Mouse (Mus musculus) lung, adult 2 months (tissue): ENCODE measurements around the gene Prdm16. TPM values are rescaled to one million over a fixed set of nuclear protein-coding genes. Genes with fewer than 3 reads are reported as not detected.
A peak's percentile ranks its signal among the peaks of the same experiment; 100 is the strongest.

ENCODE experiments used
- DNase-seq: peaks from one replicate; pipeline ENCODE4 v3.0.0; 2022
- H3K4me1 ChIP-seq: fragments of 200-500 bp; 2 replicates; pipeline ENCODE4 v1.6.1; 2011; ENCODE audit warnings: low read length; ENCODE audit not compliant: control insufficient read depth, insufficient read depth
- H3K4me3 ChIP-seq: fragments of 200-500 bp; replicated peaks from 2 replicates; pipeline ENCODE3; 2011; ENCODE audit warnings: low read depth, mild to moderate bottlenecking, control low read depth, low read length; ENCODE audit errors: extremely low read depth
- CTCF ChIP-seq: fragments of 200-500 bp; IDR thresholded peaks from 2 replicates; pipeline ENCODE4 v1.5.1; 2011; ENCODE audit warnings: mild to moderate bottlenecking, low read length, control low read depth; ENCODE audit not compliant: insufficient read depth
- POLR2A ChIP-seq: fragments of 200-500 bp; IDR thresholded peaks from 2 replicates; pipeline ENCODE4 v1.6.1; 2011; ENCODE audit warnings: low read depth, mild to moderate bottlenecking, control low read depth, low read length, borderline replicate concordance; ENCODE audit errors: extremely low read depth
- WGBS: fragments of 180-500 bp; shearing (Covaris S2); methylation state at CpG from one replicate; pipeline ENCODE4 v1.1.7; 2018; 5-methylcytosine and 5-hydroxymethylcytosine counted together
- polyA plus RNA-seq: library from polyadenylated mRNA; depleted of rRNA; stranded (reverse); fragments of >200 nt; gene quantifications from 2 replicates; pipeline ENCODE4 v1.2.3, GENCODE M21; 2012

The Prdm16 gene
- polyA plus RNA-seq, 1 experiment: 18.3 TPM

DNA sequence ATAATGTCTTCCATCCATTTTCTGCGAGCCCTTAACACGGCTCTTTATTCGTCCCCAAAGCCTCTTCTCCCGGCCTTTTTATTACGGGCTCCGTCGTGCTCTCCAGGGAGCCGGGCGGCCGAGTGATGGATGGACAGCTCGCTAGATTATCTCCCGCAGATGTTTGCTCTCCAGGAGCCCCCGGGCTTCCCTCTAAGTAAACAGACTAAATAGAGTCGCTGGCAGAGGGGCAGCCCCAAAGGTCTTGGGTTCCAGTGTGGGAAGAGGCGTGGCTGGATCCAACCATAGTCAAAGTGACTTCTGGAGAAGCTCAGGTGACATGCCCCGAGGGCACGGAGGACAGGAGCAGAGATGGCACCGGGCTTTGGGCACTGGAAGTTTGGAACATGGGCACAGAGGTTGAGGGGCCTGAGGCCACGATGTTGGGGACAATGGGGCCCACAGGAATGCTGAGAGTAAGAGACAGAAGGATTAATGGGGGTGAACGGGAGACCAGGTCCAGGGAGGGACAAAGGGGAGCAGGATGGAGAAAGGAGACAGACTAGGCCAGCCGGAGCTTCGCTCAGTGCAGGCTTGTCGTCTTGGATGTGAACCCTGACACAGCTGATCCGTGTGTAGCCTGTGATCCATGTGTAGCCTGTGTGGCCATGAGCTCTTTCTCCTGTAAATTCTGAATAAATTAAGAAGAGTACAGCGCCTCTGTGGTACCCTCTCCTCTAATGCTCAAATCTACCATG lies 162.9 kb downstream of the Prdm16 start:
- no peak for DNase-seq
- Histone ChIP-seq H3K4me3 (no peak overlapping the region), H3K4me1 (no peaks in the 10 kb centered on the region)
- 41% methylated on average over 25 of the region's 25 CpGs for WGBS
- no peak for TF ChIP-seq POLR2A
- no peak for TF ChIP-seq CTCF

DNA sequence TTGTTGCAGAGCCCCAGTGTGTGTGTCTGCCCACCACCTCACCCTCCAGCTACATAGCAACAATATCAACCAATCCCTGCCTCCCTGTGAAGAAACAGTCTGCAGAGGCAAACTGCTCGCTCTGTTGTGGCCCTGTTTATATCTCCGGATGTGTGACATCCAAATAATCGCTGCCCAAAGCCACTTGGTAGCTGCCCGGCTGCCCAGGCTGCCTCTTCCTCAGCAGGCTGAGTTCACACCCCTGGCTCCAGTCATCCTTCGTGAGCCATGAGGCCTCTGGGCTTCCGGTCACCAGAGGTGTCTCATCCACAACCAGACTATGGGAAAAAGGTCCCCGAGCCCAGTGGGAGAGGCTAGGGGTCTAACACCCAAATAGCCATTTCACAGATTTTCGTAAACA lies 164.1 kb downstream of the Prdm16 start:
- no peak overlapping the region for H3K4me3 ChIP-seq
- WGBS: 46% methylated on average over 8 of the region's 8 CpGs
- TF ChIP-seq CTCF: no peak
- no peak for TF ChIP-seq POLR2A
- H3K4me1 ChIP-seq: no peaks in the 10 kb centered on the region
- DNase-seq: no peak

DNA sequence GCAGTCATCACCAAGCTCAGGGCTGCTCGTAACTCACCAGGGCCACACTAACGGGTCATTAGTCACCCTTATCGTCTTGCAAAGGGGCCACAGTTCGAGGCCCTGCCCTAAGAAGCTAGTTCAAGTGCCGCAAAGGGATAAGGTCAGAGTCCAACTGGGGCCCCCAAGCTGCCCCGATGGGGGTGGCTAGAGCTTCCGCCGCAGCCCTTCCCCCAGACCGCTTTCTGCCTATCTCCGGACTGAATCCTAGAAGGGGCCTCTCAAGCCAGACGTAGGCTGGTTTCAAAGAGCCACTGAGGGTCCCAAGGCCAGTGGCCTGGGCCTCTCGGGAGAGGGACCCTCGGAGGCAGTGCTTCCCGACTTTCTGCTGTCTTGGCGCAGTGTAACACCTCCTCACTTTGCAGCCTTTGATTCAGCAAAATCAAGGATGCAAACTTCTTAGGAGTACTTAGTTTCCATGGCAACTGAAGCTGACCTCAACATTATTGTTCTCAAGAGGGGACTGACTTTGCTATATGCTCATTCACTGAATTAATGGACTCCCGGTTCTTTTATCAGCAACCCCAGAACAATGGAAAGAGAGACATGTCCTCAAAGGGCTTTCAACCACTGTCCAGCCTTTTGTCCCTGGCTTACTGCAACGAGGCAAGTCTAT lies 165.1 kb downstream of the Prdm16 start:
- TF ChIP-seq CTCF (no peak), POLR2A (no peak)
- 36% methylated on average over 17 of the region's 17 CpGs for WGBS
- no peak for DNase-seq
- no peaks in the 10 kb centered on the region for H3K4me1 ChIP-seq
- no peak overlapping the region for H3K4me3 ChIP-seq

DNA sequence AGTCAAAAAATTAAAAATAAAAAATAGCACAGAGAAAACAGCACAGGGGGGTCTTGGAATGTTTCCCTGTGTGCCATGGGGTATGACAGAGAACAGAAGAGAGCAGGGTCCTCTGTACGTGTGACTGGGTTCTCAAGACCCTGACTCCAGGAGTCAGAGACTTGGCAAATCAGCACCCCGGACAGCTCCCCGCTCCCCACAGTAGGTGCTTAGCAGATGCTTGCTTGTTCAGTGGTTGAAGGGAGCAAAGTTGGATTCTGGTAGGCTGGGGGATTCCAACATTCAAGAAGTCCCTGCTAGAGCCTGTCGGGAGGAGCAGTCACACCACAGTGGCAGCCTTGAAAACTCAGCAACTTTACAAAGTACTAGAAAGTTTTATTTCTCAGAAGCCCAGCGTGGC lies 170.4 kb downstream of the Prdm16 start:
- H3K4me1 ChIP-seq: no peaks in the 10 kb centered on the region
- no peak overlapping the region for H3K4me3 ChIP-seq
- TF ChIP-seq POLR2A (no peak), CTCF (no peak)
- 43% methylated on average over 5 of the region's 5 CpGs for WGBS
- no peak for DNase-seq

DNA sequence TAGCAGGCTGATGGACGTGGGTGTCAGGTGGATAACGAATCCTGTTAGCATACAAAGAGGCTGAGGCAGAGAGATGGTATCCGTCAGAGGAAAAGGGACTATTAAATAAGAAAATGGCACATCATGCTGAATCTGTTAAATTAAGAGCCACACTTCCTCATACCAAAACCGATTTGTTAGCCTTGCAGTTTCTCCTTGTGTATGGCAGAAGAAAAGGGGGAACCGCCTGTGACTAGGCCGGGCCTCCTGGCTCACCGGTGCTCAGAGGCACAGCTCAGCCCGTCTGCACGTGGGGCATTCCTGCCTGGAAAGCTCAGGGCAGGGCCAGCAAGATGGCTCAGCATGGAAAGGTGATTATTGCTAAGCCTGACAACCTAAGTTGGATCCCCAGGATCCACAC lies 171.6 kb downstream of the Prdm16 start:
- no peak for TF ChIP-seq CTCF
- no peak for TF ChIP-seq POLR2A
- Histone ChIP-seq H3K4me3 (no peak overlapping the region), H3K4me1 (no peaks in the 10 kb centered on the region)
- DNase-seq: no peak
- 59% methylated on average over 9 of the region's 9 CpGs for WGBS

DNA sequence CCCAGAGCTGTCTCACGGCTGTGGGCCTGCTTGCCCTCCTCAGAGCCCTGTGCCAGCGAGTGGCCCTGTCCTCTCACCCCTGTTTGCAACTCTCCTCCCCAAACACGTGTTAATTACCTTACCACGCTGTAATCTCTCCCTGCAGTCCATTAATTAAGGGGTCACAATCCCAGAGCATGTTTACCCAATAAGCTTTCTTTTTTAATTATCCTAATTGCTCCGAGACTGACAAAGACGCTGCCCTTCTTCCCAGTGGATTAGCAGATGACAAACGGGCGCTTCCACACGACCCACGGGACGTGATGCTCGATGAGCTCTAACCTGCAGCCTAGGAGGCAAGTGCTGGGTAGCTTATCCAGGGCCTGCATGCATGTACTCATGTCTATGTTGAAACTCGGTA lies 176.7 kb downstream of the Prdm16 start:
- DNase-seq: no peak
- no peak for TF ChIP-seq POLR2A
- no peak for TF ChIP-seq CTCF
- Histone ChIP-seq H3K4me3 (no peak overlapping the region), H3K4me1 (no peaks in the 10 kb centered on the region)
- WGBS: 67% methylated on average over 13 of the region's 13 CpGs

DNA sequence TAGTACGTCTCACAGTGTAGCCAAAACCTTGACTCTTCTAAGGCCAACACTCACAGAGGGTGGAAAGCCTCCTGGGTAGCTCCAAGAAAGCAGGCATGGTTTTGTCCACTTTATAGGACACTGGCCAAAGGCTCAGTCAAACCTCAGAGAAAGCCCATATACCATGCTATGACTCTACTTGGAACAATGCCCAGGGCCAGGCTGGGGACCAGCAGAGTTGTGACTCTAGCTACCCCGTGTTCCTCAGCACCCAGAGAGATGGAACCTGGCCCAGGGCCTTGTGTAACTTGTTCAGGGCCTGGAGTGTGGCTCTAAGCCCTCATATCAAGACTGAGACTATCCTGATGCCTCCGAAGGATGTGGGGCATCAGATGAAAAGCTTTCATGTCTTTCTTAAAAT lies 178.9 kb downstream of the Prdm16 start:
- H3K4me3 ChIP-seq: no peak overlapping the region
- no peak for DNase-seq
- 75% methylated on average over 3 of the region's 3 CpGs for WGBS
- TF ChIP-seq POLR2A (no peak), CTCF (no peak)
- no peaks in the 10 kb centered on the region for H3K4me1 ChIP-seq

DNA sequence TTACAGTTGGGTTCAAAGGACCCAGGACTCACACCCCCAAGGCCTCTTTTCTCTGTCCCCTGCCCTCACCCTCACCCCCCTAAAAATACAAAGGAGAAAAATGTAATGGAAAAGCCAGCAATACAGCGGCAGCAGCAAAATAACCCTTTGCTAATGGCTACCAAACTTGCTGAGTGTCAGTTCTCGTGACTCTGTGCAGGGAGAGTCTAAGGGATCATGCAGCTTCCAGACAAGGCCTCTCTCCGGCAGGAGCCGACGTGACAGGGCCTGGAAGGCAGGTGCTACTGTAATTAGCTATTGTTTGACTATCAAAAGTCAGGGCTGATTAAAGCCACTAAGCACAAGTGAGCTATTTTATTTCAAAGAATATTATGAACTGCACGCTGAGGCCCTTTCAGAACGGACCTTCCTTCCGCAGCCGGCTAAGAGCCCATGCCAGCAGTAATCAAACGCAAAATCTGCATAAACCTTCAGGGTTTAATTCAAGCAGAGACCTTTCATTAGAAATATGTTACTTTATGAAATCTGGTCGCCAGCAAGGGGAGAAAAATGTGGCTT lies 180.3 kb downstream of the Prdm16 start:
- TF ChIP-seq POLR2A (no peak), CTCF (no peak)
- WGBS: 77% methylated on average over 11 of the region's 11 CpGs
- Histone ChIP-seq H3K4me3 (no peak overlapping the region), H3K4me1 (no peaks in the 10 kb centered on the region)
- no peak for DNase-seq

DNA sequence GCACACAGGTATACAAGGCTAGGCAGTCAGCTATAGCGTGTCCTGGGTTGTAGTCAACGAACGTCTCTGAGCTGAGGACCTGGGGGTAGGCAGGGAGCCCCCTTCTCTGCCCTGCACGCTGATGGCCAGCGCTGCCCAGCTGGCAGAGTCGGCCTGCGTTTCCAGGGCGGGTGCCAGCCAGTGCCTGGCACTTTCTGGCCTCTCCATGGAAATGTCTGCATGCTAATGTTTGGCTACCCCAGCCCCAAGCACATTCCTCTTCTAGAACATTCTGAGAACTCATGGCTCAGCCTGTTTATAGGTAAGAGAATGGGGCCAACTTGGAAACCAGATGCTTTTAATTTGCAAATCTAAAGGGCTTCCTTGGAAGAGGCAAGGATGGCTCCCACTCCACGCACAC lies 186.2 kb downstream of the Prdm16 start:
- TF ChIP-seq POLR2A: no peak
- no peak for TF ChIP-seq CTCF
- whole genome bisulfite sequencing: 80% methylated on average over 9 of the region's 9 CpGs
- H3K4me3 ChIP-seq: no peak overlapping the region
- no peak for DNase-seq
- H3K4me1 ChIP-seq: peaks cover 3% of the 10 kb centered on the region; the same call in 1 of the 2 replicates

DNA sequence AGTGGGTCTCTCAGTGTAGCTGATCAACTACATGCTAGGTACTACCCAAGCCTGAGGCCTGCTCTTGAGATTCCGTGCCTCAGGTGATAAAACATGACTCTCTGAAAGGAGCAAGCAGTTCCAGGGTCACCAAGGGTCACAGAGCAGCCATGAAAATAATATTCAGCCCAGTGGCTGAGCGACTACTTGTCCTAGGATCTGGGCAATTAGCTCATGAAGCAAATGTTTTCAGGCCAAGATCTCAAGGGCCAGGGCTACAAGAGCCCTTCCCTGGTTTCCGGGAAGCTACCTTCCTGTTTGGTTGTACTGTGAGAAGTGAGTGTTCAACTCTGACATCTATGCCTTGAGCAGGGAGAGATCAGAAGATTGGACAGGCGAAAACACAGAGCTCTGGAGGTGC lies 186.6 kb downstream of the Prdm16 start:
- Histone ChIP-seq H3K4me1 (peaks cover 3% of the 10 kb centered on the region; the same call in 1 of the 2 replicates), H3K4me3 (no peak overlapping the region)
- 62% methylated on average over 4 of the region's 4 CpGs for WGBS
- DNase-seq: peak; percentile 28
- TF ChIP-seq POLR2A (no peak), CTCF (no peak)

DNA sequence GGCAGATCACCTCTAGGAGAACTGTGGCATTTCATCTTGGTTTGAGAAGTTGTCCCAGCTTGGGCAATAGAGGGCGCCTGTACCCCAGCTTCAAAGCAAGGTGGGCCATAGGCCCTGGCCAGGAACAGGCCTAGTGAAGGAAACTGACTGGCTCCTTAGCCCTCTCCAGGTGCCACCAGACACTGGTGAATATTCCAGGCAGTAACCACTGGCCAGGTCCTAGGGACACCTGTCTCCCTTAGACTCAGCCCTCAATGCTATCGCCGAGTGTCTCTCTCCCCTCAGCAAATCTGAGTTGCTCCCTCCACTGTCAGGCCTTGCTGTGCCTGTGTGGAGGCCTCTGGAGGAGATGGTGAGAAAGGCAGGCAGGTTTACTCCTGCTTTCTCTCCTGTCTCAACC lies 187.3 kb downstream of the Prdm16 start:
- Histone ChIP-seq H3K4me3 (no peak overlapping the region), H3K4me1 (peaks cover 3% of the 10 kb centered on the region; the same call in 1 of the 2 replicates)
- TF ChIP-seq POLR2A (no peak), CTCF (peak; percentile 61)
- peak; percentile 59 for DNase-seq
- 36% methylated on average over 3 of the region's 3 CpGs for WGBS
